Mouse (Mus musculus) MEL (cell line): ENCODE results near the gene Slc6a21. TPM values are rescaled to one million over a fixed set of nuclear protein-coding genes. Genes with fewer than 3 reads are reported as not detected.

ENCODE experiments used
- DNase-seq: peaks from one replicate; pipeline ENCODE4 v3.0.0; 2011; ENCODE audit warnings: low read depth, low spot score
- H3K27ac ChIP-seq: 2 replicates; pipeline ENCODE4 v1.5.1; 2012; ENCODE audit warnings: low read depth, mild to moderate bottlenecking, control low read depth, low read length, moderate library complexity; ENCODE audit not compliant: control insufficient read depth
- H3K27me3 ChIP-seq, 2 experiments: fragments of 150-350 bp in 1 of 2; sonication (generic) in 1 of 2; 2 replicates each; pipeline ENCODE4 v1.6.1; 2012; ENCODE audit warnings: low read length in 2 of 2, mild to moderate bottlenecking in 2 of 2, improper control_type of control experiment in 1 of 2, moderate library complexity in 1 of 2; ENCODE audit not compliant: insufficient read depth in 2 of 2, control insufficient read depth in 1 of 2
- H3K36me3 ChIP-seq, 2 experiments: 2 replicates each; pipeline ENCODE4 v1.6.1; 2012 to 2014; ENCODE audit warnings: low read length in 2 of 2, improper control_type of control experiment in 1 of 2, inconsistent platforms in 1 of 2, mild to moderate bottlenecking in 1 of 2; ENCODE audit not compliant: insufficient read depth in 2 of 2, control insufficient read depth in 1 of 2
- H3K4me1 ChIP-seq, 2 experiments: fragments of 150-350 bp in 1 of 2; sonication (generic) in 1 of 2; 2 replicates each; pipeline ENCODE4 v1.6.1; 2012; ENCODE audit warnings: low read length in 2 of 2, improper control_type of control experiment in 1 of 2, mild to moderate bottlenecking in 1 of 2; ENCODE audit not compliant: insufficient read depth in 2 of 2, control insufficient read depth in 1 of 2
- H3K4me3 ChIP-seq, 2 experiments: fragments of 150-350 bp in 1 of 2; sonication (generic) in 1 of 2; 2 replicates each; pipeline ENCODE4 v1.5.1; 2012; ENCODE audit warnings: low read depth in 2 of 2, low read length in 2 of 2, mild to moderate bottlenecking in 2 of 2, moderate library complexity in 2 of 2, control low read depth in 1 of 2, improper control_type of control experiment in 1 of 2; ENCODE audit not compliant: control insufficient read depth in 1 of 2, insufficient read depth in 1 of 2
- H3K79me2 ChIP-seq: 2 replicates; pipeline ENCODE4 v1.6.1; 2012; ENCODE audit warnings: mild to moderate bottlenecking, low read length, moderate library complexity; ENCODE audit not compliant: control insufficient read depth, poor library complexity, insufficient read depth
- H3K9ac ChIP-seq: 2 replicates; pipeline ENCODE4 v1.6.1; 2012; ENCODE audit warnings: low read depth, mild to moderate bottlenecking, control low read depth, low read length, moderate library complexity; ENCODE audit not compliant: control insufficient read depth, poor library complexity, severe bottlenecking
- H3K9me3 ChIP-seq: fragments of 150-350 bp; sonication (generic); replicated peaks from 2 replicates; pipeline ENCODE4 v1.6.1; 2012; ENCODE audit warnings: mild to moderate bottlenecking, low read length, improper control_type of control experiment, moderate library complexity; ENCODE audit not compliant: insufficient read depth
- BHLHE40 ChIP-seq: IDR thresholded peaks from 2 replicates; pipeline ENCODE4 v1.6.1; 2012; ENCODE audit warnings: low read depth, mild to moderate bottlenecking, inconsistent platforms, low read length, improper control_type of control experiment, borderline replicate concordance
- CHD1 ChIP-seq: IDR thresholded peaks from 2 replicates; pipeline ENCODE4 v1.6.1; 2012; ENCODE audit warnings: low read depth, mild to moderate bottlenecking, inconsistent platforms, low read length, improper control_type of control experiment
- CHD2 ChIP-seq: IDR thresholded peaks from 2 replicates; pipeline ENCODE4 v1.6.1; 2011; ENCODE audit warnings: low read length, improper control_type of control experiment
- EP300 ChIP-seq, 2 experiments: IDR thresholded peaks; 2 replicates each; pipeline ENCODE4 v1.6.1; 2011; ENCODE audit warnings: improper control_type of control experiment in 2 of 2, low read length in 2 of 2, low read depth in 1 of 2, mild to moderate bottlenecking in 1 of 2
- GATA1 ChIP-seq: IDR thresholded peaks from 2 replicates; pipeline ENCODE4 v1.6.1; 2011; ENCODE audit warnings: low read depth, low read length, improper control_type of control experiment
- HCFC1 ChIP-seq: IDR thresholded peaks from 2 replicates; pipeline ENCODE4 v1.6.1; 2012; ENCODE audit warnings: low read depth, mild to moderate bottlenecking, inconsistent platforms, low read length, improper control_type of control experiment, moderate library complexity
- MAX ChIP-seq: IDR thresholded peaks from 2 replicates; pipeline ENCODE4 v1.6.1; 2011; ENCODE audit warnings: low read length, improper control_type of control experiment
- MEF2A ChIP-seq: IDR thresholded peaks from 2 replicates; pipeline ENCODE4 v1.6.1; 2014; ENCODE audit warnings: low read depth, mild to moderate bottlenecking, inconsistent platforms, low read length, improper control_type of control experiment; ENCODE audit not compliant: poor library complexity, insufficient replicate concordance, severe bottlenecking; ENCODE audit errors: extremely low read depth
- MXI1 ChIP-seq: IDR thresholded peaks from 2 replicates; pipeline ENCODE4 v1.6.1; 2011; ENCODE audit warnings: mild to moderate bottlenecking, low read depth, low read length, improper control_type of control experiment
- MYB ChIP-seq: IDR thresholded peaks from 2 replicates; pipeline ENCODE4 v1.6.1; 2011; ENCODE audit warnings: mild to moderate bottlenecking, low read depth, low read length, improper control_type of control experiment
- NELFE ChIP-seq: IDR thresholded peaks from 2 replicates; pipeline ENCODE4 v1.6.1; 2011; ENCODE audit warnings: low read depth, low read length, improper control_type of control experiment
- NRF1 ChIP-seq: IDR thresholded peaks from 2 replicates; pipeline ENCODE4 v1.6.1; 2014; ENCODE audit warnings: low read depth, mild to moderate bottlenecking, inconsistent platforms, low read length, improper control_type of control experiment, moderate library complexity; ENCODE audit not compliant: poor library complexity, insufficient read depth, severe bottlenecking
- POLR2A ChIP-seq, 2 experiments: IDR thresholded peaks; 2 replicates each; pipeline ENCODE4 v1.6.1; 2011 to 2012; ENCODE audit warnings: low read length in 2 of 2, mild to moderate bottlenecking in 2 of 2, control low read depth in 1 of 2, improper control_type of control experiment in 1 of 2, low read depth in 1 of 2, moderate library complexity in 1 of 2; ENCODE audit not compliant: control insufficient read depth in 1 of 2, insufficient read depth in 1 of 2, poor library complexity in 1 of 2
- POLR2AphosphoS2 ChIP-seq: IDR thresholded peaks from 2 replicates; pipeline ENCODE4 v1.6.1; 2011; ENCODE audit warnings: low read length, improper control_type of control experiment
- RAD21 ChIP-seq: IDR thresholded peaks from 2 replicates; pipeline ENCODE4 v1.6.1; 2011; ENCODE audit warnings: mild to moderate bottlenecking, low read depth, low read length, improper control_type of control experiment
- RCOR1 ChIP-seq: IDR thresholded peaks from 2 replicates; pipeline ENCODE4 v1.6.1; 2012; ENCODE audit warnings: low read depth, mild to moderate bottlenecking, inconsistent platforms, low read length, improper control_type of control experiment
- SIN3A ChIP-seq: IDR thresholded peaks from 2 replicates; pipeline ENCODE4 v1.6.1; 2012; ENCODE audit warnings: low read length, improper control_type of control experiment, inconsistent platforms
- USF2 ChIP-seq, 2 experiments: IDR thresholded peaks; 2 replicates each; pipeline ENCODE4 v1.6.1; 2011 to 2012; ENCODE audit warnings: improper control_type of control experiment in 2 of 2, low read length in 2 of 2, borderline replicate concordance in 1 of 2, inconsistent platforms in 1 of 2, low read depth in 1 of 2, mild to moderate bottlenecking in 1 of 2; ENCODE audit not compliant: insufficient read depth in 1 of 2
- ZKSCAN1 ChIP-seq: IDR thresholded peaks from 2 replicates; pipeline ENCODE4 v1.6.1; 2012; ENCODE audit warnings: low read depth, mild to moderate bottlenecking, inconsistent platforms, low read length, improper control_type of control experiment, moderate library complexity
- ZNF384 ChIP-seq: IDR thresholded peaks from 2 replicates; pipeline ENCODE4 v1.6.1; 2012; ENCODE audit warnings: low read depth, mild to moderate bottlenecking, inconsistent platforms, low read length, improper control_type of control experiment
- polyA plus RNA-seq, 2 experiments: library from polyadenylated mRNA; stranded (reverse) in 1 of 2; unstranded in 1 of 2; fragments of >175 nt in 1 of 2; fragments of >200 nt in 1 of 2; gene quantifications; 2 replicates each; pipeline versions ENCODE4 v1.2.1 to v1.2.4; 2012; ENCODE audit warnings: low replicate concordance in 2 of 2, low read depth in 1 of 2; ENCODE audit not compliant: insufficient read length in 2 of 2, insufficient read depth in 1 of 2, missing spikeins in 1 of 2
- total RNA-seq: library from RNA; depleted of rRNA; stranded (reverse); fragments of 300-350 nt; gene quantifications from 2 replicates; pipeline ENCODE4 v1.2.3, GENCODE M21; 2012

The Slc6a21 gene
- total and polyA plus RNA-seq, 3 experiments: not detected

DNA sequence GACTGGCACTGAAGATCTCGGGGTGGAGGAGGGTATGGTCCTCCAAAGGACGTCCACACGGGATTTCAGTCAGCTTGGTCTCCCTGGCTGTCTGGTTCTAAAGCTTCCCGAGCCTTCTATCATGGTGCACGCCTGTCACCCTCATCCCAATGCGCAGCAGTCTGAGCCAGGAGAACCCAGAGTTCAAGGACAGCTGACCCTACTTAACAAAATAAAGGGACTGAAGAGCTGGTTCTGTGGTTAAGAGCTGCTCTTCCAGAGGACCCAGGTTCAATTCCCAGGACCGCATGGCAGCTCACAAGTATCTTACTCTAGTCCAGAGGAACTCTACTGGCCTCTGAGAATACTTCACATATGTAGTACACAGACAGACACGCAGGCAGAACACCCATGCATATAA, 48.3 kb upstream of the Slc6a21 start:
- Histone ChIP-seq H3K4me1 (no peaks in the 10 kb centered on the region; a peak in 2 of 4 replicates), H3K9me3 (no peaks in the 10 kb centered on the region), H3K9ac (no peak overlapping the region), H3K27me3 (peaks cover 4 to 5% of the 10 kb centered on the region in 2 experiments), H3K79me2 (no peaks in the 10 kb centered on the region), H3K36me3 (0 out of 4 replicates have a peak, but pooled peaks cover 0 to 2% of the 10 kb centered on the region in 2 experiments), H3K27ac (no peak overlapping the region), H3K4me3 (no peak overlapping the region)
- TF ChIP-seq HCFC1: no peak
- TF ChIP-seq MEF2A: no peak
- TF ChIP-seq POLR2A (IDR thresholded peaks at IDR 0.05; ENCODE audit: control insufficient read depth in 1 of 2, insufficient read depth in 1 of 2, low read depth in 1 of 2, low read length in 2 of 2, poor library complexity in 1 of 2): no peak
- no peak for TF ChIP-seq MAX
- TF ChIP-seq RAD21: no peak
- TF ChIP-seq EP300 (IDR thresholded peaks at IDR 0.05; ENCODE audit: low read depth in 1 of 2, low read length in 2 of 2): no peak
- TF ChIP-seq BHLHE40: no peak
- TF ChIP-seq USF2 (IDR thresholded peaks at IDR 0.05; ENCODE audit: borderline replicate concordance in 1 of 2, insufficient read depth in 1 of 2, low read depth in 1 of 2, low read length in 2 of 2): no peak
- no peak for TF ChIP-seq NELFE
- no peak for TF ChIP-seq CHD2
- TF ChIP-seq SIN3A: no peak
- TF ChIP-seq NRF1: no peak
- TF ChIP-seq RCOR1: no peak
- no peak for TF ChIP-seq GATA1
- TF ChIP-seq POLR2AphosphoS2: no peak
- TF ChIP-seq ZKSCAN1: no peak
- no peak for TF ChIP-seq MYB
- TF ChIP-seq CHD1: no peak
- TF ChIP-seq MXI1: no peak
- no peak for DNase-seq

DNA sequence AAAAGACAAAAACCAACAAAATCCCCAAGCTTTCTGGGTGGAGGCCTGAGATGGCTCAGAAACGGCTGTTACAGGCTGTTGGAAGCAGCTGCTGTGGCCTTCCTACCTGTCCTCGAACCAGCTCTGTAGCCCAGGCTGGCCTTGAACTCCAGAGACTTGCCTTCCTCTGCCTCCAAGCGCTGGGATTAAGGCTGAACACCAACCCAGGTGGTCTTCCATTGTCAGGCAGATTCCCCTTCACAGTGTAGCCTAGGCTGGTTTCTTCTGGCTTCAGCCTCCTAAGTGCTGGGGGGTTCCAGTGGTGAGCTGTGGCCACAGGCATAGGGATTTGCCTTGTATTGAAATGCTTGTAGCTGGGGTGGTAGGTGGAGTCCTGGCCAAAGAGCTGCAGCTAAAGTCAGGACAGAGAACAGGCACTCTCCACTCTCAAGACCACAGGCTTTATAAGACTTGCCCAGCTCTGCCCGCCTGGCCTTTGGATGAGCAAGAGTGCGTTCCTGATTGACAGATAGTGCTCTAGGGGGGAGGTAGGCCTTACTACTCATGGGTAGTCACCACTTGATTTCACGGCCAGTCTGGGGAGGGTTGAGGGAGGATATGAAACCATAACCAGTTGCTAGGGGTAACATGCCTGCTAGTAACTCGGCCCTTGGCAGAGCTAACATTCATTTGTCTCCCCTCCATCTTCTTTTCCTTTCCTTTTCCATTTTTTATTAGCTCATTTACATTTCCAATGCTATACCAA, 47.7 kb upstream of the Slc6a21 start:
- Histone ChIP-seq H3K27ac (no peak overlapping the region), H3K4me1 (no peaks in the 10 kb centered on the region; a peak in 2 of 4 replicates), H3K79me2 (no peaks in the 10 kb centered on the region), H3K27me3 (peaks cover 4 to 5% of the 10 kb centered on the region in 2 experiments), H3K9me3 (no peaks in the 10 kb centered on the region), H3K9ac (no peak overlapping the region), H3K4me3 (no peak overlapping the region), H3K36me3 (0 out of 4 replicates have a peak, but pooled peaks cover 0 to 2% of the 10 kb centered on the region in 2 experiments)
- no peak for DNase-seq
- no peak for TF ChIP-seq ZNF384
- TF ChIP-seq NRF1: no peak
- TF ChIP-seq MYB: no peak
- no peak for TF ChIP-seq RCOR1
